Mouse (Mus musculus): Measurements from ENCODE around the gene Rela. TPM values are rescaled to one million over a fixed set of nuclear protein-coding genes. Genes with fewer than 3 reads are reported as not detected.
A peak's percentile ranks its signal among the peaks of the same experiment; 100 is the strongest.

The Rela gene
- polyA plus RNA-seq, 1 experiment from 2014 or later: 35.2 TPM

DNA sequence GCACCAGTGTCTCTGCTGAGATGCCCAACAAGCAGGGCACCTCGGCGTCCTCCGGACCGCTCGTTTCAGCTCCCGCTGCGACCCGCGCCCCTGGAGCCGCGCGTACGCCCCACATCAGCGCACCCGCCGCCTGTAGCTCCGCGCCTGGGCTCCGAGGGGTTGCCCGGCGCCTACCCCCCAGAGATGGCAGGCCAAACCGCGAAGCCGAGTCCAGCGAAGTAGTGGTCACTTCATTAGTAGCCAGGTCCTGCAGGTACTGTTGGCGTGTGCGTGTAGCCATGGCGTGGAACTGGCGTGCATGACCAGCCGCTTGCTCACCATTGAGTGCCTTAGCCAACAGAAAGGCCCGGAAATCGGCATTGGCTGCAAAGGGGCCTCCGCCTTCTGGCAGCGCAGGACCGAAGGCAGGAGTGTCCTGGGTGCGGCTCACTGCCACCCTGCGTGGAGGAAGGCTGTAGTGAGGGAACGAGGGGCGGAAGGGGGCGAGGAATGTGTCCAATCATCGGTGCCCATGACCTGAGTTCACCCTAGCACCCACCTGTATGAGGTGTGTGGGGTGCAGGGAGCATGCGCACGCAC, 17.5 kb downstream of the Rela start:
- Histone ChIP-seq H3K27me3 (peaks cover 42% of the 10 kb centered on the region), H3K9me3 (no peaks in the 10 kb centered on the region), H3K27ac (no peak overlapping the region), H3K4me1 (replicated peaks) (peaks cover 16% of the 10 kb centered on the region), H3K4me3 (peak overlapping the region; percentile 41), H3K36me3 (0 out of 2 replicates have a peak, but pooled peaks cover 5% of the 10 kb centered on the region), H3K4me2 (peak overlapping the region; percentile 59), H3K9ac (peak overlapping the region; percentile 63)
- 0 out of 2 replicates have a peak, but pooled peaks have one; percentile 25 for ATAC-seq (ENCODE audit: low FRiP score)
- 9% methylated on average over 43 of the region's 43 CpGs for WGBS

GRCm38 (mm10) chr19:5660942-5661751, 23.9 kb downstream of the Rela start:
- peak overlapping the region; percentile 24; the same call in 1 of the 2 replicates for H3K9ac ChIP-seq
- no peak for ATAC-seq (ENCODE audit: low FRiP score)
- H3K27me3 ChIP-seq: peaks cover 6% of the 10 kb centered on the region
- H3K4me1 ChIP-seq (replicated peaks): peaks cover 20% of the 10 kb centered on the region
- H3K27ac ChIP-seq: no peak overlapping the region
- no peak overlapping the region for H3K4me3 ChIP-seq
- H3K4me2 ChIP-seq: peak overlapping the region; percentile 11
- 79% methylated on average over 16 of the region's 16 CpGs for WGBS
- peaks cover 21% of the 10 kb centered on the region for H3K36me3 ChIP-seq
- no peaks in the 10 kb centered on the region for H3K9me3 ChIP-seq

- 80% methylated on average over 8 of the region's 8 CpGs for WGBS
- no peak for ATAC-seq (ENCODE audit: low FRiP score)
Measured at GRCm38 (mm10) chr19:5662310-5662709, 25.0 kb downstream of the Rela start.

DNA sequence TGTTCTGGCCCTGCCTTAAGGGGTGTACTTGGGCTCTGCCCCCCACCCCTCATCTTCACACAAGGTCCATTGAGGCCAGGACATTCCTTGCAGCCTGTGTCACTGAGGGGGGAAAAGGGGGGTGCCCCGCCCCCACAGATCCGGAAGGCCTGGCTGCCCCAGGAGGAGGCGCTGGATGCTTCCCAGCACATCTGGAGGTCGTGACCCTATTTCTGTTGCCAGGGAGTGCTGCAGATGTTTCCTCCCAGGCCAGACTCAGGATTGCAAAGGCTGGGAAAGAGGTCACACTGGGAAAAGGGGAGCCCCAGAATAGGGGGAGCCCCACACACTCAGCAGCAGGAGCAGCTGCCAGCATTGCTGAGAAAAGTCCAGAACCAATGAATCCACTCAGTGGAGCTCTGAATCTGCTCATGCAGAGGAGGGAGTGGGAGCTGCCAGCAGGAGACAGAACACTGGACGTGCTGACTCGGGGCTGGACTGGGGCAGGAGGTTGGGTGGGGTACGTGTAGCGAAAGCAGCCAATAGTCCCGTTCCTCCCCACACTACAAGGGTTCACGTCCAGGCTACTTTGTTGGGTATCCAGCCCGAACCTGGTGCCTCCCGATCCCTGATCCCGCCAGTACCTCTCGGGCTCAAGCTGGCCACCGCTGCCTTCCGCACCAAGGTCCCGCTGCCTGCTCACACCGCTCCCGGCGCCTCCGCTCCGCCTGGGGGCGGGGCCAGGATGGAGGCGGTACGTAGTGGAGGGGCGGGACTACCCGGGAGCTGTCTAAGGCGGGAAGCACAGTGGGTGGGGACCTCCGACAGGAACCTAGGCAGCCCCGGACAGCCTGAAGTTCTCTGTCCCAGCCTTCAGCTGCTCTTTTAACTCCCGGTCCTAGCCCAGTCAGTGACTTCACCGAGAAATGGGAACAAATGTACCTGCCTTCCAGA, 26.0 kb downstream of the Rela start, which contains the start of gene Sipa1:
Gene Sipa1, minus strand, starts transcription at position 727 of the 933 bp plus-strand sequence.
- no peaks in the 10 kb centered on the region for H3K27me3 ChIP-seq
- peak within 1 kb of the TSS; percentile 66 for H3K9ac ChIP-seq
- peak; percentile 79 for ATAC-seq (ENCODE audit: low FRiP score)
- H3K9me3 ChIP-seq: no peaks in the 10 kb centered on the region
- WGBS: 1% methylated on average over 32 of the region's 32 CpGs
- peak within 1 kb of the TSS; percentile 75 for H3K27ac ChIP-seq
- H3K36me3 ChIP-seq: peaks cover 42% of the 10 kb centered on the region
- H3K4me3 ChIP-seq: peak within 1 kb of the TSS; percentile 36
- H3K4me1 ChIP-seq (replicated peaks): peaks cover 20% of the 10 kb centered on the region
- peak within 1 kb of the TSS; percentile 54 for H3K4me2 ChIP-seq

More at GRCm38 (mm10) chr19:5662310-5662709, 25.0 kb downstream of the Rela start:
- no peaks in the 10 kb centered on the region for H3K27me3 ChIP-seq
- peak overlapping the region; percentile 54 for H3K4me2 ChIP-seq
- H3K9ac ChIP-seq: peak overlapping the region; percentile 66; the same call in 1 of the 2 replicates
- H3K36me3 ChIP-seq: peaks cover 32% of the 10 kb centered on the region
- peak overlapping the region; percentile 36 for H3K4me3 ChIP-seq
- no peaks in the 10 kb centered on the region for H3K9me3 ChIP-seq
- peak overlapping the region; percentile 75 for H3K27ac ChIP-seq
- peaks cover 20% of the 10 kb centered on the region for H3K4me1 ChIP-seq (replicated peaks)

DNA sequence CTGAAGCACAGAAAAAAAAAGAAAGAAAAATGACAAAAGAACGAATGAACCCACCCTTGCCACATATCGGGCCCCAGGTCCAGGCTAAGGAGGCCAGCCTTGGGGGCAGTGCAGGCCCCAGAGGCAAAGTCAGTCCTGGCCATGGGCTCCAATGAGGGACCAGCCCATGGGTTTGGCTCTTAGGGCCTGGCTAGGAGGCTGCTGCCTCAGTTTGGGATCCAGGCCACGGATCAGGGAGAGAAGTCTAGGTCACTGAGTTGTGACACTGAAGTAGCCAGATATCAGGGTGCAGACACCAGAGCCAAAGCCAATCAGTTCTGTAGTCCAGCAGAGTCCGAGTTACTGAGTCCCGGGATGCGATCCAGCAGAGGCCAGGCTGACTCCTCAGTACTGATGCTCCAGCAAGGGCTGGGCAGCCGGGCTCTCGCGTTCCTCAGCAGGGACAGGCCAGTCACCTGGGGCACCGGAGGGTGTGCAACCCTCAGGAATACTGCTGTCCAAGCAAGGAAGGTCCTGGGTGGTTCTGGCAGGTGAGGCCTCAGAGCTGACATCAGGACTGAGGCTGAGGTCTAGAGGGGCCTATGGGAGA, 27.5 kb downstream of the Rela start:
- no peak for ATAC-seq (ENCODE audit: low FRiP score)

GRCm38 (mm10) chr19:5665465-5665864, 28.2 kb downstream of the Rela start:
- Histone ChIP-seq H3K36me3 (peaks cover 64% of the 10 kb centered on the region), H3K27me3 (no peaks in the 10 kb centered on the region), H3K9me3 (no peaks in the 10 kb centered on the region), H3K9ac (no peak overlapping the region), H3K4me2 (no peak overlapping the region), H3K4me3 (no peak overlapping the region), H3K27ac (no peak overlapping the region), H3K4me1 (replicated peaks) (peaks cover 20% of the 10 kb centered on the region)
- whole genome bisulfite sequencing: 92% methylated on average over 15 of the region's 15 CpGs
- no peak for ATAC-seq (ENCODE audit: low FRiP score)

More for the DNA sequence above, 27.5 kb downstream of the Rela start:
- Histone ChIP-seq H3K27ac (no peak overlapping the region), H3K9ac (no peak overlapping the region; the same call in 1 of the 2 replicates), H3K4me2 (no peak overlapping the region), H3K4me1 (replicated peaks) (peaks cover 20% of the 10 kb centered on the region), H3K27me3 (no peaks in the 10 kb centered on the region), H3K36me3 (peaks cover 57% of the 10 kb centered on the region), H3K9me3 (no peaks in the 10 kb centered on the region), H3K4me3 (no peak overlapping the region)
- 91% methylated on average over 10 of the region's 10 CpGs for WGBS

DNA sequence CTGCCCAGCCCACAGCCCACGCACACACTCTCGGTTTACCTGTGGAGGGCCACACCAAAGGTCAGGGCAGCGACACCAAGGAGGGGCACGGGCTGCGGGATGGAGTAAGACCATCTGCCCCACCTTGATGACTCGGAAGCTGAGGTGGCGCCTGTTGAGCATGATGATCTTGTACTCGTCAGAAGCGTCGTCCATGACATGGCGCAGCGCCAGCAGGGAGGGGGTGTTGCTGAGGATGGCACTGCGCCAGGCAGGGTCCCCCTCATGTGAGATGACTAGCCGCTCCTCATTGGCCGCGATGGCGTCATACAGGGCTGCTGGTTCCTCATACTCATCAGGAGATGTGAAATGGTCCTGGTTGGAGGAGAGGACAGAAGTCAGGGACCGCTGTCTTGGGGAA, 29.1 kb downstream of the Rela start:
- H3K4me3 ChIP-seq: no peak overlapping the region
- H3K27ac ChIP-seq: no peak overlapping the region
- ATAC-seq (ENCODE audit: low FRiP score): no peak
- WGBS: 94% methylated on average over 18 of the region's 18 CpGs
- no peaks in the 10 kb centered on the region for H3K27me3 ChIP-seq
- H3K36me3 ChIP-seq: peaks cover 73% of the 10 kb centered on the region
- H3K9me3 ChIP-seq: no peaks in the 10 kb centered on the region
- H3K9ac ChIP-seq: no peak overlapping the region
- H3K4me2 ChIP-seq: no peak overlapping the region
- H3K4me1 ChIP-seq (replicated peaks): peaks cover 20% of the 10 kb centered on the region

GRCm38 (mm10) chr19:5668372-5668771, 31.1 kb downstream of the Rela start:
- 86% methylated on average over 4 of the region's 4 CpGs for WGBS
- no peak overlapping the region for H3K4me3 ChIP-seq
- ATAC-seq (ENCODE audit: low FRiP score): no peak
- H3K9ac ChIP-seq: no peak overlapping the region
- no peak overlapping the region for H3K27ac ChIP-seq
- H3K4me1 ChIP-seq (replicated peaks): peaks cover 8% of the 10 kb centered on the region
- no peaks in the 10 kb centered on the region for H3K9me3 ChIP-seq
- no peaks in the 10 kb centered on the region for H3K27me3 ChIP-seq
- no peak overlapping the region for H3K4me2 ChIP-seq
- H3K36me3 ChIP-seq: peaks cover 90% of the 10 kb centered on the region

- Histone ChIP-seq H3K4me3 (no peak overlapping the region), H3K27ac (no peak overlapping the region), H3K36me3 (peaks cover 95% of the 10 kb centered on the region), H3K9me3 (no peaks in the 10 kb centered on the region), H3K4me1 (replicated peaks) (no peaks in the 10 kb centered on the region), H3K4me2 (no peak overlapping the region), H3K9ac (no peak overlapping the region), H3K27me3 (no peaks in the 10 kb centered on the region)
- ATAC-seq (ENCODE audit: low FRiP score): no peak
- WGBS: 96% methylated on average over 4 of the region's 4 CpGs
Measured at GRCm38 (mm10) chr19:5680432-5680831, 43.1 kb downstream of the Rela start.

- ATAC-seq (ENCODE audit: low FRiP score): no peak
- peaks cover 13% of the 10 kb centered on the region for H3K4me1 ChIP-seq (replicated peaks)
- no peak overlapping the region for H3K27ac ChIP-seq
- H3K4me2 ChIP-seq: no peak overlapping the region
- no peak overlapping the region for H3K4me3 ChIP-seq
- no peak overlapping the region for H3K9ac ChIP-seq
- H3K9me3 ChIP-seq: no peaks in the 10 kb centered on the region
- H3K27me3 ChIP-seq: no peaks in the 10 kb centered on the region
- 93% methylated on average over 12 of the region's 12 CpGs for WGBS
- H3K36me3 ChIP-seq: peaks cover 79% of the 10 kb centered on the region
Measured at GRCm38 (mm10) chr19:5684236-5684635, 47.0 kb downstream of the Rela start.

GRCm38 (mm10) chr19:5684985-5685384, 47.7 kb downstream of the Rela start:
- Histone ChIP-seq H3K4me2 (no peak overlapping the region), H3K9ac (no peak overlapping the region), H3K4me1 (replicated peaks) (peaks cover 20% of the 10 kb centered on the region), H3K9me3 (no peaks in the 10 kb centered on the region), H3K27me3 (no peaks in the 10 kb centered on the region), H3K27ac (no peak overlapping the region), H3K4me3 (no peak overlapping the region), H3K36me3 (peaks cover 71% of the 10 kb centered on the region)
- no peak for ATAC-seq (ENCODE audit: low FRiP score)
- WGBS: 96% methylated on average over 12 of the region's 13 CpGs
